Mouse (Mus musculus): ENCODE measurements around the gene Ttc28. TPM values are rescaled to one million over a fixed set of nuclear protein-coding genes. Genes with fewer than 3 reads are reported as not detected.

The Ttc28 gene
- total and polyA plus RNA-seq, 3 experiments, result 0.21 to 0.89 (median 0.28) TPM

GRCm38 (mm10) chr5:110890561-110890960, 11.0 kb downstream of the Ttc28 start:
- no peaks in the 10 kb centered on the region for H3K9me3 ChIP-seq (replicated peaks; ENCODE audit: low read length)
- dilution Hi-C loops (cut with MboI; ENCODE audit: extremely low pct_ligation_motif_present, extremely low pct_unique_long_range_greater_than_20kb, low sequenced_read_pairs) (no loop called here), in situ Hi-C loops (cut with MboI; ENCODE audit: low pct_ligation_motif_present, low pct_unique_long_range_greater_than_20kb, low sequenced_read_pairs) (no loop called here)
- no peaks in the 10 kb centered on the region for H3K79me2 ChIP-seq (replicated peaks; ENCODE audit: control insufficient read depth, extremely low read depth, insufficient read depth, poor library complexity, severe bottlenecking)
- TF ChIP-seq MXI1 (IDR thresholded peaks at IDR 0.05; ENCODE audit: low read depth, low read length), result no peak
- no peak for TF ChIP-seq USF2 (conservative IDR thresholded peaks at IDR 0.05; ENCODE audit: low read depth, low read length)
- TF ChIP-seq ETS1 (conservative IDR thresholded peaks at IDR 0.05; ENCODE audit: low read depth, low read length), result no peak
- H3K4me3 ChIP-seq (replicated peaks in 1 of 3; ENCODE audit: low read depth in 2 of 3, low read length in 2 of 3, poor library complexity in 1 of 3), result no peak overlapping the region
- no peaks in the 10 kb centered on the region for H3K27me3 ChIP-seq (replicated peaks)
- peaks cover 6 to 20% of the 10 kb centered on the region in 2 experiments for H3K36me3 ChIP-seq (replicated peaks in 1 of 2; ENCODE audit: control insufficient read depth in 1 of 2, insufficient read depth in 1 of 2, low read length in 1 of 2)
- H3K4me2 ChIP-seq (ENCODE audit: insufficient read depth, low read depth, poor library complexity, severe bottlenecking), result no peak overlapping the region
- H3K4me1 ChIP-seq (ENCODE audit: control insufficient read depth in 1 of 2, insufficient read depth in 2 of 2), result peaks cover 5 to 14% of the 10 kb centered on the region in 2 experiments
- DNase-seq (ENCODE audit: extremely low read depth), result no peak
- no peak overlapping the region for H3K27ac ChIP-seq (ENCODE audit: insufficient read depth, low read depth)
- H3K9ac ChIP-seq (ENCODE audit: insufficient read depth, low read depth), result no peak overlapping the region

- no peak overlapping the region for H3K27ac ChIP-seq (ENCODE audit: insufficient read depth, low read depth)
- no peak overlapping the region for H3K4me2 ChIP-seq (ENCODE audit: insufficient read depth, low read depth, poor library complexity, severe bottlenecking)
- H3K36me3 ChIP-seq (replicated peaks in 1 of 2; ENCODE audit: control insufficient read depth in 1 of 2, insufficient read depth in 1 of 2, low read length in 1 of 2), result peaks cover 8 to 14% of the 10 kb centered on the region in 2 experiments
- H3K27me3 ChIP-seq (replicated peaks), result no peaks in the 10 kb centered on the region
- dilution Hi-C loops (cut with MboI; ENCODE audit: extremely low pct_ligation_motif_present, extremely low pct_unique_long_range_greater_than_20kb, low sequenced_read_pairs) (no loop called here), in situ Hi-C loops (cut with MboI; ENCODE audit: low pct_ligation_motif_present, low pct_unique_long_range_greater_than_20kb, low sequenced_read_pairs) (no loop called here)
- no peak for DNase-seq (ENCODE audit: extremely low read depth)
- H3K79me2 ChIP-seq (replicated peaks; ENCODE audit: control insufficient read depth, extremely low read depth, insufficient read depth, poor library complexity, severe bottlenecking), result no peaks in the 10 kb centered on the region
- peaks cover 0 to 4% of the 10 kb centered on the region in 2 experiments; a peak in 1 of 4 replicates for H3K4me1 ChIP-seq (ENCODE audit: control insufficient read depth in 1 of 2, insufficient read depth in 2 of 2)
- H3K9me3 ChIP-seq (replicated peaks; ENCODE audit: low read length), result no peaks in the 10 kb centered on the region
- no peak for TF ChIP-seq SMC3 (IDR thresholded peaks at IDR 0.05; ENCODE audit: low read depth, low read length)
- no peak for TF ChIP-seq CHD2 (IDR thresholded peaks at IDR 0.05; ENCODE audit: low read length)
- no peak for TF ChIP-seq CHD1 (IDR thresholded peaks at IDR 0.05; ENCODE audit: low read depth, low read length)
- no peak for TF ChIP-seq MAZ (IDR thresholded peaks at IDR 0.05; ENCODE audit: low read depth, low read length)
- no peak for TF ChIP-seq JUND (conservative IDR thresholded peaks at IDR 0.05; ENCODE audit: low read depth, low read length)
- no peak for TF ChIP-seq USF2 (conservative IDR thresholded peaks at IDR 0.05; ENCODE audit: low read depth, low read length)
- no peak for TF ChIP-seq CTCF (conservative IDR thresholded peaks at IDR 0.05 in 1 of 2, IDR thresholded peaks at IDR 0.05 in 1 of 2; ENCODE audit: low read depth in 2 of 2, low read length in 2 of 2)
- TF ChIP-seq MAX (IDR thresholded peaks at IDR 0.05; ENCODE audit: low read length), result no peak
- no peak for TF ChIP-seq MAFK (IDR thresholded peaks at IDR 0.05; ENCODE audit: insufficient replicate concordance, low read length)
- no peak for TF ChIP-seq POLR2A (IDR thresholded peaks at IDR 0.05; ENCODE audit: low read depth, low read length)
- TF ChIP-seq RCOR1 (conservative IDR thresholded peaks at IDR 0.05; ENCODE audit: low read depth, low read length), result no peak
- TF ChIP-seq IRF4 (IDR thresholded peaks at IDR 0.05; ENCODE audit: low read depth, low read length), result no peak
- TF ChIP-seq TBP (conservative IDR thresholded peaks at IDR 0.05; ENCODE audit: low read depth, low read length), result no peak
- no peak for TF ChIP-seq BHLHE40 (IDR thresholded peaks at IDR 0.05; ENCODE audit: low read depth, low read length)
- no peak for TF ChIP-seq MXI1 (IDR thresholded peaks at IDR 0.05; ENCODE audit: low read depth, low read length)
- no peak for TF ChIP-seq NRF1 (IDR thresholded peaks at IDR 0.05; ENCODE audit: low read depth, low read length)
- no peak overlapping the region for H3K4me3 ChIP-seq (replicated peaks in 1 of 3; ENCODE audit: low read depth in 2 of 3, low read length in 2 of 3, poor library complexity in 1 of 3)
- H3K9ac ChIP-seq (ENCODE audit: insufficient read depth, low read depth), result no peak overlapping the region
Measured at GRCm38 (mm10) chr5:110897114-110897788, 17.6 kb downstream of the Ttc28 start.

All from CH12.LX (cell line).